In the genomic region with DNA sequence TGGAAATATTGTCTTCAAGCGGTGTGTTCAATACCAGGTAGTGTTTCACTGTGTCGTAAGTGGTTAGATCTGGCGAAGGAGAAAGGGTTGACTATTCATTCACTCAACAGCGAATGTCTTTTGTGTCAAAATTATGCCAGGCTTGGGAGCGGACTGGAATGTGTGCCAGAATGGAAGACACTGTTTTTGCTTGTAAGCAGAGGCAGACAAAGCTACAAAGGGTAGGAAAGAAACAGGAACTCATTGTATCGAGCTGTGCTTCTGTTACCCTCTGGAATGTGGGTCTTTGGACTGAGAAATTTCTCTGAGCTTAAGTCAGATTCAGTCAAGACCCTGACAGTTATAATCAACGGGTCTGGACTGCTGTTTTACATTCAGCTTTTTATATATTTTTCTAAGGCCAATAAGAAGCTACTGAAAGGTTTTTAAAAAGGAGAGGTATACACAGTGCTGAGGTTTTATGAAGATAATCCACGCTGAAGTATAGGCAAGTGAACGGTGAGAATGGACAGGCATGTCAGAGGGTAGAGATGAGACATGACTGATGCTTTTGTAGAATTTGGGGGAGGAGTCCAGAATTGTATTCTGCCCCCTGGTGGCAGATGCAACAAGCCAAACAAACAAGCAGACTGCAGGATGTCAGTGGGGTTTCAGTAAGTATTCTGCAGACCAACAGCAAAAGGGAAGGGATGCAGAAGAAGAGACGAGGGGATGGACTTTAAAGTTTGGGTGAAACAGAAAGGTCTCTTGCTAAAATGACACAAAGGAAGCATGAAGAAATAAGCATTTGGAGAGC, we compare ENCODE assay signal across 10 mouse cellular contexts. TPM values are rescaled to one million over a fixed set of nuclear protein-coding genes. Genes with fewer than 3 reads are reported as not detected.
DNase-seq lines count a peak whose midpoint lies in the region; ATAC-seq and TF ChIP-seq lines count a peak whose summit lies in the region.
"Had no signal": no experiment of that assay in that cellular context is flagged by ENCODE, and none has a peak within 500 bp of the region (broad histone marks: within the 10 kb centered on the region; RNA-seq: fewer than 3 reads in every experiment).

No protein-coding gene starts in this region.

- DNase-seq in forebrain, embryonic 14.5 days (ENCODE audit: low spot score): peak; percentile 31
- no peak for DNase-seq in lung, adult 2 months
- DNase-seq in lung, postnatal 25 days (ENCODE audit: low spot score): no peak
- peak; percentile 64 for DNase-seq in ZHBTc4 (ENCODE audit: low read depth, low spot score)
- DNase-seq in stomach, postnatal 0 days (ENCODE audit: low spot score): no peak
- DNase-seq in kidney, adult 18-20 months: no peak
- no peak for DNase-seq in heart, embryonic 10.5 days (ENCODE audit: low spot score)

- 78% methylated on average over 10 of the region's 10 CpGs for whole genome bisulfite sequencing in forebrain, embryonic 14.5 days
- 83% methylated on average over 10 of the region's 10 CpGs for WGBS in forebrain, embryonic 12.5 days
- WGBS in lung, adult 2 months: 82% methylated on average over 10 of the region's 10 CpGs
- WGBS in stomach, postnatal 0 days: 80% methylated on average over 10 of the region's 10 CpGs
- WGBS in heart, embryonic 10.5 days: 79% methylated on average over 10 of the region's 10 CpGs

- H3K27ac ChIP-seq in forebrain, embryonic 14.5 days (ENCODE audit: low read depth, low read length): no peak overlapping the region
- no peak overlapping the region for H3K27ac ChIP-seq in forebrain, embryonic 12.5 days
- H3K27ac ChIP-seq in stomach, postnatal 0 days (replicated peaks): no peak overlapping the region
- H3K27ac ChIP-seq in heart, embryonic 10.5 days: no peak overlapping the region
- H3K27ac ChIP-seq: embryonic facial prominence, embryonic 12.5 days; macrophage had no signal

- no peaks in the 10 kb centered on the region for H3K9me3 ChIP-seq in forebrain, embryonic 14.5 days (replicated peaks; ENCODE audit: control insufficient read depth, low read length)
- no peaks in the 10 kb centered on the region for H3K9me3 ChIP-seq in forebrain, embryonic 12.5 days
- H3K9me3 ChIP-seq in stomach, postnatal 0 days (ENCODE audit: control insufficient read depth, low read length): no peaks in the 10 kb centered on the region
- no peaks in the 10 kb centered on the region for H3K9me3 ChIP-seq in heart, embryonic 10.5 days
- H3K9me3 ChIP-seq: embryonic facial prominence, embryonic 12.5 days had no signal

- peak; percentile 27; the same call in 1 of the 2 replicates for ATAC-seq in forebrain, embryonic 14.5 days
- ATAC-seq in forebrain, embryonic 12.5 days (ENCODE audit: low FRiP score): no peak
- no peak for ATAC-seq in stomach, postnatal 0 days (ENCODE audit: low FRiP score, low TSS enrichment)

- no peak overlapping the region for H3K4me2 ChIP-seq in forebrain, embryonic 14.5 days (ENCODE audit: low read length)
- H3K4me2 ChIP-seq in forebrain, embryonic 12.5 days: no peak overlapping the region
- H3K4me2 ChIP-seq in stomach, postnatal 0 days (replicated peaks; ENCODE audit: low read depth): no peak overlapping the region
- H3K4me2 ChIP-seq: embryonic facial prominence, embryonic 12.5 days had no signal

- no peak for TF ChIP-seq EP300 in stomach, postnatal 0 days (optimal IDR thresholded peaks at IDR 0.05)

- H3K4me1 ChIP-seq in forebrain, embryonic 14.5 days (ENCODE audit: control insufficient read depth, insufficient read depth, low read length): no peaks in the 10 kb centered on the region
- peaks cover 2% of the 10 kb centered on the region; the same call in 1 of the 2 replicates for H3K4me1 ChIP-seq in forebrain, embryonic 12.5 days
- no peaks in the 10 kb centered on the region for H3K4me1 ChIP-seq in lung, adult 2 months (ENCODE audit: control insufficient read depth, insufficient read depth, low read length)
- no peaks in the 10 kb centered on the region for H3K4me1 ChIP-seq in stomach, postnatal 0 days (replicated peaks; ENCODE audit: control insufficient read depth, insufficient read depth)
- H3K4me1 ChIP-seq in heart, embryonic 10.5 days: peaks cover 22% of the 10 kb centered on the region; the same call in 1 of the 2 replicates
- H3K4me1 ChIP-seq: embryonic facial prominence, embryonic 12.5 days had no signal

- no peak overlapping the region for H3K9ac ChIP-seq in forebrain, embryonic 14.5 days (ENCODE audit: low read length)
- no peak overlapping the region for H3K9ac ChIP-seq in forebrain, embryonic 12.5 days
- no peak overlapping the region for H3K9ac ChIP-seq in stomach, postnatal 0 days (ENCODE audit: low read length)
- H3K9ac ChIP-seq: embryonic facial prominence, embryonic 12.5 days had no signal

- H3K4me3 ChIP-seq in forebrain, embryonic 14.5 days (ENCODE audit: low read depth, low read length): no peak overlapping the region
- H3K4me3 ChIP-seq in forebrain, embryonic 12.5 days (replicated peaks): no peak overlapping the region
- H3K4me3 ChIP-seq in lung, adult 2 months (replicated peaks; ENCODE audit: extremely low read depth, low read depth, low read length): no peak overlapping the region
- no peak overlapping the region for H3K4me3 ChIP-seq in stomach, postnatal 0 days (ENCODE audit: low read depth, low read length)
- no peak overlapping the region for H3K4me3 ChIP-seq in heart, embryonic 10.5 days
- H3K4me3 ChIP-seq: embryonic facial prominence, embryonic 12.5 days had no signal

- TF ChIP-seq CTCF in lung, adult 2 months (IDR thresholded peaks at IDR 0.05; ENCODE audit: insufficient read depth, low read length): 0 out of 2 replicates have a peak, but pooled peaks have one; percentile 18
- peak; percentile 63 for TF ChIP-seq CTCF in stomach, postnatal 0 days (IDR thresholded peaks at IDR 0.05; ENCODE audit: low read depth)

- no peak for TF ChIP-seq POLR2A in lung, adult 2 months (IDR thresholded peaks at IDR 0.05; ENCODE audit: borderline replicate concordance, extremely low read depth, low read depth, low read length)

- H3K27me3 ChIP-seq in forebrain, embryonic 14.5 days (replicated peaks; ENCODE audit: control insufficient read depth, insufficient read depth, low read length): no peaks in the 10 kb centered on the region
- no peaks in the 10 kb centered on the region for H3K27me3 ChIP-seq in forebrain, embryonic 12.5 days
- H3K27me3 ChIP-seq in stomach, postnatal 0 days (ENCODE audit: control insufficient read depth, insufficient read depth, low read length): no peaks in the 10 kb centered on the region
- no peaks in the 10 kb centered on the region for H3K27me3 ChIP-seq in heart, embryonic 10.5 days (ENCODE audit: insufficient read depth, poor library complexity, severe bottlenecking)
- H3K27me3 ChIP-seq: embryonic facial prominence, embryonic 12.5 days had no signal

- peaks cover 86% of the 10 kb centered on the region for H3K36me3 ChIP-seq in forebrain, embryonic 14.5 days (ENCODE audit: control insufficient read depth, insufficient read depth, low read length)
- H3K36me3 ChIP-seq in forebrain, embryonic 12.5 days (replicated peaks): peaks cover 78% of the 10 kb centered on the region
- no peaks in the 10 kb centered on the region for H3K36me3 ChIP-seq in stomach, postnatal 0 days (ENCODE audit: control insufficient read depth, insufficient read depth, low read length)
- peaks cover 5% of the 10 kb centered on the region; the same call in 1 of the 2 replicates for H3K36me3 ChIP-seq in heart, embryonic 10.5 days

RNA-seq across cellular contexts. Expression of a gene that starts 17.2 kb away (rescaled TPM):
- polyA plus RNA-seq in forebrain, embryonic 14.5 days (2014; fragmentation: Nextera tagmentation; extraction: Ambion mirVana): 31.6 and 46.1 TPM in 2 replicates
- 84.4 and 99.3 TPM in 2 replicates for polyA plus RNA-seq in forebrain, embryonic 12.5 days (2016; fragmentation: Nextera tagmentation; extraction: Ambion mirVana)
- 3.5 and 4.3 TPM in 2 replicates for polyA plus RNA-seq in lung, adult 2 months (2012; rRNA removed)
- 5.9 and 7.5 TPM in 2 replicates for polyA plus RNA-seq in stomach, postnatal 0 days (2015; fragmentation: Nextera tagmentation; extraction: Ambion mirVana)
- polyA plus RNA-seq in heart, embryonic 10.5 days (2016; fragmentation: Nextera tagmentation; extraction: Ambion mirVana): 12.5 and 19.9 TPM in 2 replicates

RNA-seq across cellular contexts. Expression of a gene that starts 17.4 kb away (rescaled TPM):
- polyA plus RNA-seq in forebrain, embryonic 14.5 days (2014; fragmentation: Nextera tagmentation; extraction: Ambion mirVana): 16.0 and 16.5 TPM in 2 replicates
- 32.7 and 41.1 TPM in 2 replicates for polyA plus RNA-seq in forebrain, embryonic 12.5 days (2016; fragmentation: Nextera tagmentation; extraction: Ambion mirVana)
- 3.5 and 6.5 TPM in 2 replicates for polyA plus RNA-seq in lung, adult 2 months (2012; rRNA removed)
- polyA plus RNA-seq in stomach, postnatal 0 days (2015; fragmentation: Nextera tagmentation; extraction: Ambion mirVana): 14.0 and 14.4 TPM in 2 replicates
- polyA plus RNA-seq in heart, embryonic 10.5 days (2016; fragmentation: Nextera tagmentation; extraction: Ambion mirVana): 14.7 and 20.2 TPM in 2 replicates

RNA-seq across cellular contexts. Expression of a gene that starts 19.7 kb away (rescaled TPM):
- polyA plus RNA-seq in forebrain, embryonic 14.5 days (2014; fragmentation: Nextera tagmentation; extraction: Ambion mirVana): 0.11 and 0.16 TPM in 2 replicates
- 0.04 TPM in 1 of 2 replicates, not detected in the other for polyA plus RNA-seq in forebrain, embryonic 12.5 days (2016; fragmentation: Nextera tagmentation; extraction: Ambion mirVana)
- 0.13 TPM in 1 of 2 replicates, not detected in the other for polyA plus RNA-seq in lung, adult 2 months (2012; rRNA removed)
- polyA plus RNA-seq in stomach, postnatal 0 days (2015; fragmentation: Nextera tagmentation; extraction: Ambion mirVana): 0.08 TPM in 1 of 2 replicates, not detected in the other
- polyA plus RNA-seq in heart, embryonic 10.5 days (2016; fragmentation: Nextera tagmentation; extraction: Ambion mirVana): 0.04 TPM in 1 of 2 replicates, not detected in the other
- polyA plus RNA-seq: macrophage had no signal

Comparison
In these comparisons a context has a peak if more than half of its experiments do, and no peak if none do; other contexts are left out.
1. DNase-seq: peak in forebrain, embryonic 14.5 days (single experiment) and ZHBTc4 (single experiment); none in lung, adult 2 months (single experiment), lung, postnatal 25 days (single experiment), stomach, postnatal 0 days (single experiment), kidney, adult 18-20 months (single experiment) and heart, embryonic 10.5 days (single experiment).